Mouse (Mus musculus) MN1 (cell line): ENCODE measurements around the gene Wwox.

Source experiments
- DNase-seq: peaks from one replicate; pipeline ENCODE4 v3.0.0-alpha.2; 2016; ENCODE audit warnings: low spot score

Gene Wwox

DNA sequence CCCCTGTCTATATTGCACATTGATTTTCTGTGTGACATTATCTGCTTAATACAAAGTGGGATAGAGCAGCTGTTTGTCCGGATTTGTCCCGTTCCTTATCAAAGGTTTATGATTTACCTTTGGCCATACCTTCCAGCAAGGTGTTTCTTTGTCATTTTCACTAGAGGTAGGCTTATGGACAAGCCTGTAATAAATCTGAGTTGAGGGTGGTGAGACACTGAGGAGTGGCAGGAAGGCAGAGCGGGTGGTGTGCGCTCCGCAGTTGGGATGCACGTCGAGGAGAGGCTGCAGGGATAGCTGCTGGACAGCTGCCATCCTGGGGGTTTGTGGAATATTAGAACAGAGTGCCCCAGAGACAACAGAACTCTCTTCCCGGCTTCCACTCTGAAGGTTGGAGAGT is 458.0 kb downstream of the Wwox start:
- no peak for DNase-seq

DNA sequence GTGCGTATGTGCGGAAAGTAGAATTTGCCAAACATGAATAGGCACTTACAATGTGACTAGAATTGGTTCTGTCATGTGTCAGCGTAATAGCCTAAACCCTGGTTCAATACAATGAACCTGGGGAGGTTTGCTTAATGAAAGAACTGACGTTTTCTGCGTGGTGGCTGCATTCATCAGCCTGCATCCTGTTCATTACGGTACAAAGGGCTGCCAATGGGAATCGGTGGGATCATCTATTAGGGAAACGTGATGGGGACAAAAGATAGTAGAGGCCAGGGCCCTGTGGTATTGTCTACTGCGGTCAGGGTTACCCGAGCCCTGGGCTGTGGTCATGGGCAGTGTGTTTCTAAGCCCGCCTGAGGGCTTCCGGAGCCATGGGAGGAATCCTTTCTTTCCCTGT is 459.7 kb downstream of the Wwox start:
- no peak for DNase-seq

DNA sequence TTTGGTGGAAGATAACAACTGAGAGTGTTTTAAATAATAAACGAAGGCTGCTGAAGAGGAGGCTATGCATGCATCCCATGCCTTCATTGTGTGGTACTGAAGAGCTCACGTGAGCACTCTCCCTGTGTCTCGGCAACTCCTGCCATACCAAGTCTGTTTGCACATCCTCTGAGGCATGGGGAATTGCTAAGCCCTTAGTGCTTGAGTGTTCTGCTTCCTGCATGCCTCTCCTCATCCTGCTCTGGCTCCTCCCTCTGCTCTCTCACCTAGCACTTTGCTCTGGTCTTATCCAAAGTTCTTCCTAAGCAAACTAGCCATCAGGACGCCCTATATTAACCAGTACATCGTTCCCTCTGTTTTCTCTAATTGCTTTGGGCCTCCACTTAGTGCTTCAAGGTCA is 463.1 kb downstream of the Wwox start:
- DNase-seq = no peak

DNA sequence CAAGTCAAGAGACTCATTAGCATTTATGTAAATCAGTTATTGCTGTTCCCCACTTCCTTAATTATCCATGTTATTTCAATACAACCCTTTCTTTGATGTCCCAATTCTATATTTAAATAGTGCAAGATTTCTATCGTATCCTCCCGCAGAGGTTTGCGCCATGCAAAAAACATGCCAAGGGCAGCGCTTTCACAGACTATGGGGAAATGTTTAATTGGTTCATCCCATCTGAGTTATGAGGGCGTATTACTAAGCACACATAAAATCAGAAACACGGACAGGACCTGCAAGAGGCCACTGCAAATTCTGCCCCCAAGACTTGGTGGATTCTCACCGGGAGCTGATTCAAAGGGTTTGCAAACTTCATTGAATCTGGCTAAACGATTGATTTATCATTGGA is 468.6 kb downstream of the Wwox start:
- DNase-seq = no peak

DNA sequence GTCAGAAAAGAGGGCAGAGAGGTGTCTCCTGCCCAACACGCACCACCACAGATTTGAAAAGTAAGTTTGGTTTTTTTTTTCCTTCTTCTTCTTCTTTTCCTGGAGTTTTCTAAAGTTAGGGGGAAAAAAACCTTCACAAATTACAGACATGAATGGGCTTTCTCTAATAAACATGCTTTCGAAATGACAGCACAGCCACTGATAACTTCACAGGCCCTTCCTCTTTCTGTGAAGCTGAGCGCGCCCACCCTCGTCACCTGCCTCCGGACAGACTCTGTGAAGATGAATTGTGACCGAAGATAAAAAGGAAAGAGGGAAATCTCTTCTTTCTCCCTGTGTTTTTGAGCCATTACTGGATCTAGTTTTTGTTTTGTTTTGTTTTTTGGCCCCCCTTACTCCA is 469.1 kb downstream of the Wwox start:
- no peak for DNase-seq

DNA sequence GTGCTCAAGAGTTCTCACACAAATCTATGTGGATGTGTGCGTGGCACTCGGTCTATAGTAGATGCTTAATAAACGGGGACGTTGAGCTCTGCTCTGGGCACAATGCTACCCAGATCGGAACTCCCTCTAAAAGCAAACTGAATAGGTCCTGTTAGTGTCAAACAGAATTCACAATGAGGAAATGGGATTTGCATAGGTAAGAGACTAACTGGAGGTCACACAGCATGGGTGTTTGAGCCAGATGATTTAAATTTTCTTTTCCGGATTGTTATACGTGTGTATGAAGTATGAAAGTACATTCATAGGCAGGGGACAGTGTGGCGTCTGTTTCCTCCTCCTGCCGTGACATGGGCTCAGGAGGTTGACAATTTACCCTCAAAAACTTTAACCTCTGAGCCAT is 469.7 kb downstream of the Wwox start:
- DNase-seq = no peak

DNA sequence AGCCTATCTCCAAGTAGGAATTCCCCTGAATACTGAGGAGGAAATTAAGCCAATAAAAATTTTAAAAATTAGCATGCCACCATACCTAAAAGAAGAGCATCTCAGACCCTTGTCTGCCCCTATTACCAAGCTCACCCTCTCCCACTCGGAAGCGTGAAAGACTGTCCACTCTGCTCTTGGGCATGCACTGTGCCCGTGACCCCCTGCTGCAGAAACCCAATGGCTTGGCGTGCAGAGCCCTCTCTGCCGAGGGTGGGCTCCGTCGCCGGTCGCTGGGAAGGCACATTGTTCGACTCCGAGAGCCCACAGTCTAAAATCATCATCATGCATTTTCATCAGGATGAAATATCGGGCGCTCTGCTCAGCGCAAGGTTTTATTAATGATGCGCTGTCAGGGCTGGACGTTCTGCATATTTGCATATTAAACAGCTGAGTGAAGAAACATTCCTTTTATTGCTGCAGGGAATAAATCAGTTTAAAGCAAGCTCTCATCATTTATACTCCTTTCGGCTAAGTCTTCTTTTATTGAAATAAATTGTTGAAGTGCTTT is 471.7 kb downstream of the Wwox start:
- DNase-seq = no peak

DNA sequence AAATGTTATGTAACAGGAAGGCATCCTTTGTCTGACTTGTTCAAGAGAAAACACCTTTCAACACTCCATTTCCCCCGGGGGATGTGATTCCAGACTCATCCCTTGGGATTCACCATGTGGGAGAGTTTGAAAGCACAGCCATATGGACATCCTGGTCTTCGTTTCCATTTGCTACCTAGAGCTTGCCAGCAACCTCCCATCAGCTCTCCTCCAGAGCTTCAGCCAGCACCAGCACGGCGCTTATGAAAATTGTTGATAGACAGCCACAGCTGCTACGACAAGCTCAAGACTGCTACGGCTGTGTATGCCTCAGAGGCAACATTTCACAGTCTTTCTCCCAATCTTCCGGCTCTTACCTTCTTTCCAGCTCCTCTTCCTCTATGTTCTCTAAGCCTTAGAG is 484.2 kb downstream of the Wwox start:
- peak; percentile 7 for DNase-seq

DNA sequence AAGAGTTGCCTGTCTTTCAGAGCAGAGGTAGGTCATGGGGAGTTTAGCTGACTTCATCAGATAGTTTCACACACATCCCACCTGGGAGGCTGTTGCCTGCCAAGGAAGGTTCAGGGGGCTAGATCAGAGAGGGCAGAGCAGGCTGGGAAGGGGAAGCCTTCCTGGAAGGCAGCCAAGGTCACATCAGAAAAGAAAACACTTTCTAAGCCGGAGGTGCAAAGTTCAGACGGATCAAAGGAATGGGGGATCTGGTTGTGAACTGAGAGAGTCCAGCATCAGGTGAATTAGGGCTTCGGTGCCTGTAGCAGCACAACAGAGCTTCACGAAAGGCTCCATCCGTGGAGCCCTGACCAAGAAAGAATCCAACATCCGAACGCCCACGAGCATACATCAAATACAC is 488.0 kb downstream of the Wwox start:
- DNase-seq = no peak

DNA sequence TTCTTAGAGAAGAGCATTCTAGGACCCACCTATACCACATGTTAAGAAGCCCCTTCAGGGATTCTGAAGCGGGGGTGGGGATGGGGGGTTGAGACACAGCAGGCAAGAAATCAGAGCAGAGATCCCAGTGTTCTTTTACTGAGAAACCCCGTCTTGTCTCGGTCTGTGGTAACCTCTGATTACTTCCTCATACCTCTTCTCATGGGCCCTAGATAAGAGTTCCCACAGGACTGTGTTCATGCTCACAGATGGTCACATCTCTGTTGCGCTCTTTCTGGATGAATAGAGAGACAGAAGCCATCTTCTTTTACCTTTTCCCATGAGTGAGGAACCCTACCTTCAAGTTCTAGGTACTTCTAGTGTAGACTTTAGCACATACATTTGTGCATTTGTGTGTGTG is 488.5 kb downstream of the Wwox start:
- DNase-seq = no peak

DNA sequence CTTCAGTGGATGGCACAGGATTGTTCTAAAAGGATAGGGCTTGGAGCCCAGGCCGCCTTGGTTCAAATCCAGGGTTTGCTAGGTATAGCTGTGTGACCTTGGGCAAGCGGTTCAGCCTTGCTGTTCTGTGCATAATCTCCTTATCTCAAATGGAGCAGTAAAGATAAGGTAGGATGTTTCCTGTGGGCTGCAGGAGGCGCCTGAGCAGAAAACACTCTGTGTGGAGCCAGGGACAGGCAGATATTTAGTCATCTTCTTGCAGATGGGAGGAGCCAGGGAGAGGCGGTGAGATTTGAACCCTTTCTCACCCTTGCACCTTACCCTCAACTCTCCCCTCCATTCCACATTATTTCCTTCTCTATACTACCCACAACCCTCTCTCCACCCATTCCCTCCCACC is 490.1 kb downstream of the Wwox start:
- no peak for DNase-seq

DNA sequence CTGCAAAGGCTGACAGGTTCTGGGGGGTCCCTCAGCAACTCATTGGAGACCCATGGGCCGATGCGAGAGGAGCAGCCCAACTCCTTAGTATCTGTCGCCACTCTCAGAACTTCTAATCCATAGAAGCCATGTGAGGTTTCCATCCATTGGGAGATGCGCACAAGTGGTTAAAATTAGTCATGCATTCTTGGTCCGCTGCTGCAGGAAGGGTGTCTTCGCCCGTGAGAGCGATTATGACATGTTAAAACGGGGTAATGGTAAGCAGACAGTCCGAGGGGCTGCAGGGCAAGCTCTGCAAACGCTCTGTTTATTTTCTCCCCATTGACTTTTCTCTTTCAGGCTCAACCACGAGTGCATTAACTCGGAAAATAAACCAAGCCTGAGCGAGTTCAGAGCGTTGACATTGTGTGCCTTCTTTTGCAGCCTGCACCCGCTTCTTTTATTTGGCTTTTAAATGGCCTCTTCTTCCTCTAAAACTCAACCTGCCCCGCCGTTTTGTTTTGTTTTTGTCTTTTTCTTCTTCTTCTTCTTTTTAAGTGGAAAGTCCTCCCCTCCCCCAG is 492.7 kb downstream of the Wwox start:
- DNase-seq = no peak

DNA sequence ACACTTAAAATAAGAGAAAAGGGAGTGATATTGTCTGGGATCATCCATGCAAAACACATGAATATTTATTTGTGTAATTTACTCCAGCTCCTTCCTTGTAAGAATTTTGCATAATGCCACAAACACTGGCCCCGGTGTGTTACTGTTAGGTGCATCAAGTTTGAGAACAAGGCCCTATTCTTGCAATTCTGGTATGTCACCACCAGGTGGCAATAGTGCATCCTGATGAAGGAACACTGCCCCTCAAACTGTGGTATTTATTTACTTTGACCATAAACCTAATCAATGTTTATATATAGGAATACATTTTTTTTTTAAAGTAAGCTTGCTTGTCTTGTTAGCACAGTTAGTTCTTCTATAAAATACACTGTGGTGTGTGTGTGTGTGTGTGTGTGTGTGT is 493.8 kb downstream of the Wwox start:
- DNase-seq = no peak

DNA sequence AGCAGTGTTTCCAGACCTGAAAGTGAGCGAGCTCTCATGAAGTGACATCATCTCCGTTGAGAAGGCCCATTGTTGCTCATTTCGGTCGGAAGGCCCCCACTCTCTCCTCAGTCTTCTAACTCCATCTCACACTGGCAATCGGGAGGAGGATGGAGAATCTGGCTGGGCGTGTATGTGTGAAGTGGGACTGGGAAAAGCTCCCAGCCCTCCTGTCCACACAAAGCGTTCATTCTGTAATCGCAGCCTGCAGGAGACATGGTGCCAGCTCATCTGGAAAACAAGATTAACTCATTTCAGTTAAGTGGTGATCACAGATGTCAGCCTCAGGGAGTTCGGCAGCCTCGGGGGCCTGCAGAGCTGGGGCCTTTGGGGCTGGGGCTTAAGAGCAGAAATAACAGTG is 497.4 kb downstream of the Wwox start:
- DNase-seq = peak; percentile 68

DNA sequence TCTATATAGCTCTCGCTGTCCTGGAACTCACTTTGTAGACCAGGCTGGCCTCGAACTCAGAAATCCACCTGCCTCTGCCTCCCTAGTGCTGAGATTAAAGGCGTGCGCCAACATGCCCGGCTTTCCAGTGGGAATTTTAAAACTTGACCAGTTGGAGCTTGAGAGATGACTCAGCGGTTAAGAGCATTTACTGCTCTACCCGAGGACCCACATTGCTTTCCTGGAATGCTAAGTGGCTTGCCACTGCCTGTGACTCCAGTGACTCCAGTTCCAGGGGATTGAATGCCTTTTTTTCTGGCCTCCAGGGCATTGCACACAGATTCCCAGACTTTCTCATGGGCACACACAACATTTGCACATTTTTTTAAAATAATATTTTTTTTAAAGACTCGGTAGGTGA is 499.9 kb downstream of the Wwox start:
- DNase-seq = no peak

DNA sequence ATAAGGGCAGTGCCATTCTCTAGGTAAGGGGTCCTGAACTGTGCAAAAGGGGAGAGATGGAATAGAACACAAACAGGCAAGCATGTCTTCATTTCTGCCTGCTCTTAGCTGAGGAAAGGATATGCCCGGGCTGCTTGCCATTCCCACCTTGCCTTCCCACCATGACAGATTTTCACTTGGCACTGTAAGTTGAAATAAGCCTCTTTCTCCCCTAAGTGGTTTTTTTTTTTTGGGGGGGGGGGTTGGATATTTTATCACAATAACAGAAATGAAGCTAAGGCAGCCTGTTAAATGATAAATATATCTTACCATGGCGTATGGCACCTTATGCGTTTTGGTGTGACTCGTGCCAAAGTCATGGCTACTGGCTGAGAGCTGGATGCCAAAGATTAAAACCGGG is 501.6 kb downstream of the Wwox start:
- DNase-seq = no peak

DNA sequence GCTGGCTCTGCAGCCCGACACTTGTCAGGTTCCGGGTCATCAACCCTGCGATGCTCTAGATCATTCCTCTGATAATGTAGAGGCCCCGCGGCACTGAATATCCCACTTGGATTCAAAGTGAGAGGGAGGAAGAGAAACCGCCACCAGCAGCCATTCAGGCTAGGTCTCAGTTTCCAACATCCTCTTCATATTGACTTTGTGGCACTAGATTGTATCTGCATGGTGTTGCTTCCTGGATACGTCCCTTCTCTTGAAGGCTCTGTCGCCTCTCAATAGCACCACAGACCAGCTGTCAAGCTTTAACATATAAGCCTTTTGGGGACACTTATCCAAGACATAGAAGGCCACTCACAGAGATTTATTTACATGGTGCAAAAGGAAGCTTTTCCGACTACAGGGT is 502.2 kb downstream of the Wwox start:
- no peak for DNase-seq

DNA sequence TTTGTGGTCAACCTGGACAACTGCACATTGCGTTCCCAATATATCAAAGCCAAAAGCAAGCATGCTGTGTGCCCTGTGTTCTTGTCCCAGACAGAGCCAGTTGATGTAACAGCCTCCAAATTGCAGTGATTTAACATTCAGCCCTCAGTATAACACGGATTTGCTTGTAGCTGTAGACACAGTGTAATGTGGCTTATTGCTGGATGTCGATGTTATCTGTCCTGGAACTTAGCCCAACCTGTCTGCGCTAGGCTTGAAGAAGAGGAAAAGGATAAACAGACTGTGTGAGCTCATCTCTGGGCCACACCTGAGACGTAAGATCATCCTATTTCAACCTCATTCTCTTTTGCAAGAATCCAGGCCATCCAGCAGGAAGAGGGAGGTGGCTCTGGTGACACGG is 508.5 kb downstream of the Wwox start:
- peak; percentile 42 for DNase-seq

DNA sequence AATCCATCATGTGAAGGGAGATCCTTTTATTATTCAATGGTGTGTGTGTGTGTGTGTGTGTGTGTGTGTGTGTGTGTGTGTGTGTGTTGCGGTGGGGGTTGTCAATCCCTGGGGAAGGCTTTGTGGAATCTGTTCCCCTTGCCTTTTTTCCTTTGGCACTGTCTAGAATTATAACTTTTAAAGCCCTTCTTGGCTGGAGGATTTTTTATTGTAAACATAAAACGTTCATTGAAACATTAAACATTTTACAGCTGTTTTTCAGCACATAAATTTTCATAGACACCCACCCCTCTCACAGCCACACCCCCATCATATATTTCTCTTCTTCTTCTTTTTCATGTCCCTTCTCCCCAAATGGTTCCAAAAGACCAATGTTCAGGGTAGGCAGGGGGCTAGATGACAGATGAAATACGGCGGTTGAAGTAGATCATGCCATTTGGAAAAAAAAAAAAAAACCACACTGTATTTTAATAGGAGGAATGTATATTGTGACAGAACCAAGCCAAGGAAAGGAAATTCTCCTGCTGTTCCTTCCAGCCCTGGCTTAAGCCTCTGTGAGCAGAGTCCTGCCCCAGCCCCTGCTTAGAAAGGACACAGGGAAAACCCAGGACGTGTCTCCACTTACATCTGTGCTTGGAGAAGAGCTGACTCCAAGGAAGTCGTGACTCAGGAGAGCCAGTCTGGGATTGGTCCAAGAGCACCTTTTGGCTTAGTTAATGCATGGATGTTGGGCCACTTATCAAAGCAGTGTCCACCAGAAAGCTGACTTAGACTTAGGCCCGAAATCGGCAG is 517.1 kb downstream of the Wwox start:
- DNase-seq = no peak

DNA sequence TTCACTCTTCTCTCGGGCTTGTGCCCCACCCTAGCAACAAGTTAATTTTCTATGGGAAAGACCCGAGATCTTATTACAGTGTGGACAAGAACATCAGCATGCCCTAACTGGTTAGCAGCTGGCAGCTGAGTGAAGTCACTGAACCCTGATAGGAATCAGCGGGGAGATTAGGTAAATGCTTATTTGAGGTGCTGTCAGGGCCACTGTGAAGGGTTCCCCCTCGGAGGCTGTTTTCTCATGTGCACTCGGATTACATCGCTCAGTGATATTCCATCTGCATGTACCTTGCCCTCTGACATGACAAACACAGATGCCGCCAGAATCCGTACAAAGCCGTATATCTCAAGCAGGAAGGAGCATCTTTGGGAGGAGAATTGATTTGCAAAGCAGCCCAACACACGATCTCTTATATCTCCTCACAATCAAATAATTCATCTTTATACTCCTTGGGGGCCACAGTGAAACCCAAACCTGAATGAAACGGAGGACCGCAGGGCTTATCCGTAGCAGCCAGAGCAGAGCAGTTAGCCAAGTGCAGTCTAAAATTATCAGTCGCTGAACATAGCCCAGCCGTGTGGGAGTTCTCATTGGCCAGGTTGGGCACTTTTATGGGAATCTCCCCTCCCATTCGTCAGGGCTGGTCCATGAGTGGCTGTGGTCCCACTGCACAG is 519.1 kb downstream of the Wwox start:
- no peak for DNase-seq

DNA sequence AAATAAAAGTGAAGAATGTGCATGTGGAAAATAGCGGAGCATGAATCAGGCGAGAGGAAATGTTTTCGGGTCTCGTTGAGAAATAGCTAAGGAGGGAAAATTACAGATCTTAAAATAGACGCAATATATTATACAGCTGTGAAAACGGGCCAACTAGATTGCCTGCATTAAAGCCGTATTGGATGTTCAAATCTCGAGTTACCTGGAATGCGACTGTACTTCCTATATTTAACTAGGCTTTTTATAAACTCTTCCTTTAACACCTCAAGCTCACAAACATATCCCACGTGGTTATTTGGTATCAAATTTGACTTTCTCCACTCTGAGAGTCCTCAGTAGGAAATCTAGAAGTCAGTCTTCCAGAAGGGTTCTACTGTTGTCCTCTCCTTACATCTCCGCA is 520.0 kb downstream of the Wwox start:
- no peak for DNase-seq

DNA sequence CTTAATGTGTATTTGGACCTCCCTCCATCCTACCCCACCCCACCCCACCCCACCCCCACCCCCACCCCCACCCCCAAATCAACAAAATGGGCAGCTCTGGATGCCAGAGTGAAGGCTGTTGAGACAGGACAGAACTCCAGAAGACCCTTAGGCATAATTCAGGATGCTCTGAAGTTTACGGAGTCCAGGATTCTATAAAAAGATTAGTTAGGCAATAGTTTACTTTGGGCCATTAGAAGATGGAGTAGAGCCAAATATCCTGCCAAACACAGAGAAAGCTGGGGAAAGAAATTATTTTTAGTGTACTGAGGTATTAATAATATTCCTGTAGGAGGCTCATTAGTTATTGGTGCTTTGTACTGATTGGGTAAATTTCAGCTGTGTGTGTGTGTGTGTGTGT is 523.0 kb downstream of the Wwox start:
- DNase-seq = no peak

DNA sequence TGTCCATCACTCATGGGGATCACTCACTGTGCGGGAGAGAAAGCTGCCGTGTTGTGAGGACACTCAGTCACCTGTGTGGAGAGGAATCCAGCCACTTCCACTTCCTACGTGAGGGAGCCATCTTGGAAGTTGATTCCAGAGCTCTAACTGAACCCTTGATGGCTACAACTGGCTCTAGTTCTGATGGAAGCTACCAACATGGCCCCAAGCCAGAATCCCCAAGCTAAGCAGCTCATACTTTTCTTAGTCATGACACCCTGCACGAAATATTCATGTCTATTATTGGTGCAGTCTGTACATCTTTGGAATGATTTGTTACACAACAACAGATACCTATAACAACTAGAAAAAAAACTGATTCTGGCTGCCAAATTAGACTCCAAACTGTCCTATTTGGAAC is 523.8 kb downstream of the Wwox start:
- no peak for DNase-seq
